7 mouse cellular contexts compared by ENCODE assay signal in the genomic region with DNA sequence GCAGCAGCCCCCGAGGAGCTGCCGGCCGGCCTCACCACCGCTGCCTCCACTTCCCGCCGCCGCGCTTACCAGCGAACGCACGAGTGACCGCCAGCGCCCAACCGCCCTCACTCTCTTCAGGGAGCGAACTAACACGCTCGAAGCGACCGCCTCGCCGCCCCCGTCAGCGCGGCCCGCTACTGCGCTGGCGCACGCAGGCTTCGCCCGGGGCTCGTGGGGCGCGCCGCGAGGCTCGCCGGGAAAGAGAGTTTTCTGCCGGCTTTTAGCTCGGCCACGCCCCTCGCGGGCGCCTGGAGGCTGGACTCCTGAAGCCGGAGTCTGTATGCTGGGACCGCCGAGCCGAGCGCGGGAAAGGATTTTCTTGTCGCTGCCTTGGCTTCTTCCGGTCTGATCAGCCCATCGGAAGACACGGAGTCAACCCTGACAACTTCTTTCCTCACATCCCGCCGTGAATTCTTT. TPM values are rescaled to one million over a fixed set of nuclear protein-coding genes. Genes with fewer than 3 reads are reported as not detected.
DNase-seq lines count a peak whose midpoint lies in the region; ATAC-seq lines count a peak whose summit lies in the region.

Tex30 (minus strand) TSS at position 183 of the 459 bp plus-strand sequence.

- under 1% methylated on average over 53 of the region's 55 CpGs for WGBS in embryonic facial prominence, embryonic 12.5 days
- under 1% methylated on average over 55 of the region's 55 CpGs for WGBS in limb, embryonic 11.5 days
- WGBS in midbrain, embryonic 14.5 days, result under 1% methylated on average over 55 of the region's 55 CpGs

- peak within 1 kb of the TSS; percentile 68 for H3K4me2 ChIP-seq in embryonic facial prominence, embryonic 12.5 days (replicated peaks)
- peak within 1 kb of the TSS; percentile 60 for H3K4me2 ChIP-seq in limb, embryonic 11.5 days (ENCODE audit: low read depth, severe bottlenecking)
- peak within 1 kb of the TSS; percentile 71 for H3K4me2 ChIP-seq in midbrain, embryonic 14.5 days (ENCODE audit: low read length)

- H3K4me1 ChIP-seq in embryonic facial prominence, embryonic 12.5 days, result peaks cover 4% of the 10 kb centered on the region; the same call in 1 of the 2 replicates
- no peaks in the 10 kb centered on the region for H3K4me1 ChIP-seq in limb, embryonic 11.5 days (ENCODE audit: control insufficient read depth, insufficient read depth, low read length)
- H3K4me1 ChIP-seq in midbrain, embryonic 14.5 days (ENCODE audit: control insufficient read depth, insufficient read depth, low read length), result peaks cover 5% of the 10 kb centered on the region; the same call in 1 of the 2 replicates

- no peaks in the 10 kb centered on the region for H3K9me3 ChIP-seq in embryonic facial prominence, embryonic 12.5 days
- no peaks in the 10 kb centered on the region for H3K9me3 ChIP-seq in limb, embryonic 11.5 days (ENCODE audit: control insufficient read depth, low read length)
- no peaks in the 10 kb centered on the region for H3K9me3 ChIP-seq in midbrain, embryonic 14.5 days (ENCODE audit: control insufficient read depth, low read length)

- peaks cover 22% of the 10 kb centered on the region for H3K36me3 ChIP-seq in embryonic facial prominence, embryonic 12.5 days
- peaks cover 5% of the 10 kb centered on the region; the same call in 1 of the 2 replicates for H3K36me3 ChIP-seq in limb, embryonic 11.5 days (ENCODE audit: control insufficient read depth, insufficient read depth, low read length)
- peaks cover 12% of the 10 kb centered on the region for H3K36me3 ChIP-seq in midbrain, embryonic 14.5 days (ENCODE audit: control insufficient read depth, insufficient read depth, low read length)

- peak within 1 kb of the TSS; percentile 86 for H3K4me3 ChIP-seq in embryonic facial prominence, embryonic 12.5 days
- peak within 1 kb of the TSS; percentile 86 for H3K4me3 ChIP-seq in limb, embryonic 11.5 days (ENCODE audit: low read depth, low read length)
- H3K4me3 ChIP-seq in midbrain, embryonic 14.5 days (replicated peaks; ENCODE audit: low read depth, low read length), result peak within 1 kb of the TSS; percentile 82

- DNase-seq in adrenal gland, postnatal 25 days, result peak; percentile 95
- DNase-seq in heart, adult 11 months, result peak; percentile 99
- peak; percentile 94 for DNase-seq in kidney, adult 18-20 months
- peak; percentile 96 for DNase-seq in limb, embryonic 11.5 days (ENCODE audit: low spot score)
- peak; percentile 99 for DNase-seq in midbrain, embryonic 14.5 days
- peak; percentile 88 to 92 for DNase-seq in spleen, adult 18-20 months

- no peaks in the 10 kb centered on the region for H3K27me3 ChIP-seq in embryonic facial prominence, embryonic 12.5 days
- H3K27me3 ChIP-seq in limb, embryonic 11.5 days (ENCODE audit: control insufficient read depth, insufficient read depth, low read length), result no peaks in the 10 kb centered on the region
- H3K27me3 ChIP-seq in midbrain, embryonic 14.5 days (ENCODE audit: control insufficient read depth, insufficient read depth, low read length), result no peaks in the 10 kb centered on the region

- H3K27ac ChIP-seq in embryonic facial prominence, embryonic 12.5 days, result peak within 1 kb of the TSS; percentile 90
- H3K27ac ChIP-seq in limb, embryonic 11.5 days (replicated peaks; ENCODE audit: low read depth, low read length), result peak within 1 kb of the TSS; percentile 71
- H3K27ac ChIP-seq in midbrain, embryonic 14.5 days (replicated peaks; ENCODE audit: low read depth, low read length), result peak within 1 kb of the TSS; percentile 85

- ATAC-seq in embryonic facial prominence, embryonic 12.5 days (ENCODE audit: insufficient number of reproducible peaks, insufficient read depth, low FRiP score, low TSS enrichment), result peak; percentile 98
- peak; percentile 95 for ATAC-seq in limb, embryonic 11.5 days (ENCODE audit: insufficient number of reproducible peaks, low FRiP score, low TSS enrichment, low read depth)
- ATAC-seq in midbrain, embryonic 14.5 days (ENCODE audit: low FRiP score, low TSS enrichment), result peak; percentile 97

- peak within 1 kb of the TSS; percentile 75 for H3K9ac ChIP-seq in embryonic facial prominence, embryonic 12.5 days
- H3K9ac ChIP-seq in limb, embryonic 11.5 days (ENCODE audit: low read length), result peak within 1 kb of the TSS; percentile 73
- H3K9ac ChIP-seq in midbrain, embryonic 14.5 days (replicated peaks; ENCODE audit: low read length), result peak within 1 kb of the TSS; percentile 64

RNA-seq across cellular contexts. Expression of gene Tex30, which starts in this region (rescaled TPM):
- total RNA-seq in adrenal gland, postnatal 25 days (2021), result 9.8 and 10.5 TPM in 2 replicates
- polyA plus RNA-seq in embryonic facial prominence, embryonic 12.5 days (2016; fragmentation: Nextera tagmentation; extraction: Ambion mirVana), result 76.1 and 79.0 TPM in 2 replicates
- 91.1 and 101 TPM in 2 replicates for polyA plus RNA-seq in limb, embryonic 11.5 days (2014; fragmentation: Nextera tagmentation; extraction: Ambion mirVana)
- polyA plus RNA-seq in midbrain, embryonic 14.5 days (2014; fragmentation: Nextera tagmentation; extraction: Ambion mirVana), result 49.4 and 55.0 TPM in 2 replicates

Comparison
In these comparisons a context has a peak if more than half of its experiments do, and no peak if none do; other contexts are left out.
1. Peak in every context shown above with its lines: DNase-seq, ATAC-seq, H3K4me3 ChIP-seq and H3K27ac ChIP-seq.